Mouse (Mus musculus) forebrain, embryonic 16.5 days (tissue): ENCODE measurements at regions not wholly inside any gene's neighbourhood (a gene's known extent, or its start where the extent isn't known, plus 50 kb on each side); places are given as distances from the start of the nearest gene placed in this dataset.

Experiments used
- ATAC-seq: fragments of 200-750 bp; cut with Nextera tagmentation; 2 replicates; pipeline ENCODE4 v1.8.0; 2017; ENCODE audit warnings: mild to moderate bottlenecking, moderate library complexity
- H3K27ac ChIP-seq: fragments of 300-500 bp; sonication (generic); 2 replicates; pipeline ENCODE4 v1.5.1; 2014; ENCODE audit warnings: low read length, control low read depth
- H3K27me3 ChIP-seq: fragments of 300-500 bp; sonication (generic); replicated peaks from 2 replicates; pipeline ENCODE4 v1.6.1; 2014; ENCODE audit warnings: low read length; ENCODE audit not compliant: control insufficient read depth, insufficient read depth
- H3K36me3 ChIP-seq: fragments of 300-500 bp; sonication (generic); 2 replicates; pipeline ENCODE4 v1.6.1; 2014; ENCODE audit not compliant: control insufficient read depth, insufficient read depth
- H3K4me1 ChIP-seq: fragments of 300-500 bp; sonication (generic); replicated peaks from 2 replicates; pipeline ENCODE4 v1.6.1; 2014; ENCODE audit warnings: low read length; ENCODE audit not compliant: control insufficient read depth, insufficient read depth
- H3K4me2 ChIP-seq: fragments of 300-500 bp; sonication (generic); 2 replicates; pipeline ENCODE4 v1.6.1; 2014; ENCODE audit warnings: mild to moderate bottlenecking, low read length, control low read depth
- H3K4me3 ChIP-seq: fragments of 300-500 bp; sonication (generic); replicated peaks from 2 replicates; pipeline ENCODE4 v1.5.1; 2014; ENCODE audit warnings: mild to moderate bottlenecking, low read length, control low read depth
- H3K9ac ChIP-seq: fragments of 300-500 bp; sonication (generic); replicated peaks from 2 replicates; pipeline ENCODE4 v1.6.1; 2014; ENCODE audit warnings: low read depth, low read length, control low read depth
- H3K9me3 ChIP-seq: fragments of 300-500 bp; sonication (generic); 2 replicates; pipeline ENCODE4 v1.6.1; 2016; ENCODE audit warnings: low read length; ENCODE audit not compliant: control insufficient read depth
- WGBS: fragments of 180-500 bp; shearing (Covaris S2); extraction: QIAGEN DNeasy Blood & Tissue Kit; methylation state at CpG from one replicate; pipeline ENCODE4 v1.1.7; 2014; 5-methylcytosine and 5-hydroxymethylcytosine counted together

- Histone ChIP-seq H3K27ac (no peak overlapping the region), H3K4me2 (no peak overlapping the region), H3K27me3 (no peaks in the 10 kb centered on the region), H3K4me3 (no peak overlapping the region), H3K4me1 (no peaks in the 10 kb centered on the region), H3K9me3 (no peaks in the 10 kb centered on the region), H3K36me3 (no peaks in the 10 kb centered on the region), H3K9ac (no peak overlapping the region)
- WGBS, result 31% methylated on average over 3 of the region's 3 CpGs
- peak; percentile 84 for ATAC-seq
These were observed 1739.8 kb downstream of the Diaph2 start for GRCm38 (mm10) chrX:131489314-131489713.

- Histone ChIP-seq H3K4me3 (no peak overlapping the region), H3K9ac (no peak overlapping the region), H3K27ac (no peak overlapping the region), H3K36me3 (no peaks in the 10 kb centered on the region), H3K4me2 (no peak overlapping the region), H3K4me1 (no peaks in the 10 kb centered on the region), H3K9me3 (no peaks in the 10 kb centered on the region), H3K27me3 (no peaks in the 10 kb centered on the region)
- no peak for ATAC-seq
- 63% methylated on average over 1 of the region's 1 CpGs for WGBS
These were observed 1751.9 kb downstream of the Diaph2 start for GRCm38 (mm10) chrX:131501409-131501808.

- Histone ChIP-seq H3K27me3 (no peaks in the 10 kb centered on the region), H3K4me1 (no peaks in the 10 kb centered on the region), H3K4me2 (no peak overlapping the region), H3K36me3 (no peaks in the 10 kb centered on the region), H3K9me3 (no peaks in the 10 kb centered on the region), H3K9ac (no peak overlapping the region), H3K4me3 (no peak overlapping the region), H3K27ac (no peak overlapping the region)
- no peak for ATAC-seq
These were observed 1757.3 kb downstream of the Diaph2 start for GRCm38 (mm10) chrX:131506837-131507236.
